In the genomic region with DNA sequence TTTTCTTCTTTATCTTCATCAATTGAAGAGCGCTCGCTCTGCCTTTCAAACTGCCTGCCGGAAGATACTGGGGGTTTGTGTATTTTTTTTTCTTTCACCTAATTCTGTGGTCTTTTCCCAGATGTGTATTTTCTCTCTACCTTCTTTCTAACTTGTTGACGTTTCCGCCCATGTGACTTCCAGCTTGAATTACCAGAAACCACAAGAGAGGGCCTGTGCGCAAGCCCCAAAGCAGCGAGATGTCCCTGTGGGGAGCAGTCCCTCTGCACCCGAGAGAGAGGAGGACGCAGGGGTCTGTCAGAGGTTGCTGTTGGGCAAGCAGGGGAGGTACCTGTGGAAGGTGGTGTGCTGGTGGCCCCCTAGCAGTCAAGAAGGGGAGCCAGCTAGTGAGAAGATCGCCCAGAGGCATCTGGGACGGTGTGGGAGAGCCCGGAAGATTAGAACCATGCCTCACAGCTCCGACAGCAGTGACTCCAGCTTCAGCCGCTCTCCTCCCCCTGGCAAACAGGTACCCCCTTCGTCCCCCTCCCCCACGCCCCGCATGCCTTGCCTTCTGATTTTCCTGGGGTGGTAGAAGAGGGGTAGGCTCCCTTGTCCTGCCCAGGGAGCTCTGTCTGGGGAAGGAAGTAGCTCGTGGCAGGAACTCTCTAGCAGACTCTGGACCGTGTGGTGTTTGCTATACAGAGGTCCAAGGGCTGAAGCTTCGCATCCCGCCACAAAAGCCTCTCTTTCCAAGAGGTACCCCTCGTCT, we compare ENCODE assay signal across 8 mouse cellular contexts. TPM values are rescaled to one million over a fixed set of nuclear protein-coding genes. Genes with fewer than 3 reads are reported as not detected.
DNase-seq lines count a peak whose midpoint lies in the region; ATAC-seq and TF ChIP-seq lines count a peak whose summit lies in the region.

A gene (plus strand): TSS at position 204 of the 751 bp plus-strand sequence.

- peak; percentile 40; the same call in 1 of the 2 replicates for ATAC-seq in limb, embryonic 15.5 days (ENCODE audit: insufficient number of reproducible peaks, low FRiP score, low TSS enrichment, low read depth)

- H3K27ac ChIP-seq in layer of hippocampus, adult 2 months = no peak within 1 kb of the TSS
- peak within 1 kb of the TSS; percentile 81 for H3K27ac ChIP-seq in heart, embryonic 10.5 days
- no peak within 1 kb of the TSS for H3K27ac ChIP-seq in limb, embryonic 15.5 days
- peak within 1 kb of the TSS; percentile 68 for H3K27ac ChIP-seq in small intestine, adult 2 months (ENCODE audit: insufficient read depth, low read depth, low read length)

- no peak within 1 kb of the TSS for H3K9ac ChIP-seq in limb, embryonic 15.5 days

- peaks cover 37% of the 10 kb centered on the region for H3K4me1 ChIP-seq in heart, embryonic 10.5 days
- no peaks in the 10 kb centered on the region for H3K4me1 ChIP-seq in limb, embryonic 15.5 days
- no peaks in the 10 kb centered on the region for H3K4me1 ChIP-seq in small intestine, adult 2 months (ENCODE audit: control insufficient read depth, insufficient read depth, insufficient read length, low read length)

- WGBS in heart, embryonic 10.5 days = 18% methylated on average over 22 of the region's 22 CpGs
- 30% methylated on average over 22 of the region's 22 CpGs for WGBS in limb, embryonic 15.5 days
- WGBS in small intestine, adult 2 months = 28% methylated on average over 22 of the region's 22 CpGs

- TF ChIP-seq CTCF in layer of hippocampus, adult 2 months (conservative IDR thresholded peaks at IDR 0.05) = no peak
- TF ChIP-seq CTCF in small intestine, adult 2 months (IDR thresholded peaks at IDR 0.05; ENCODE audit: extremely low read depth, insufficient read length, insufficient replicate concordance, low read depth, low read length) = no peak

- DNase-seq in layer of hippocampus, adult 2 months (ENCODE audit: low spot score in 2 of 2) = no peak
- no peak for DNase-seq in layer of hippocampus, postnatal 36 days
- DNase-seq in heart, embryonic 10.5 days (ENCODE audit: low spot score) = no peak
- DNase-seq in layer of hippocampus, postnatal 10 days (ENCODE audit: low spot score in 2 of 2) = no peak
- no peak for DNase-seq in left cerebral cortex, postnatal 36 days (ENCODE audit: low spot score in 2 of 2)
- DNase-seq in kidney, adult 11 months = no peak

- H3K9me3 ChIP-seq in heart, embryonic 10.5 days = no peaks in the 10 kb centered on the region
- H3K9me3 ChIP-seq in limb, embryonic 15.5 days = no peaks in the 10 kb centered on the region

- peak within 1 kb of the TSS; percentile 35 for H3K4me2 ChIP-seq in limb, embryonic 15.5 days

- H3K36me3 ChIP-seq in heart, embryonic 10.5 days = no peaks in the 10 kb centered on the region
- no peaks in the 10 kb centered on the region for H3K36me3 ChIP-seq in limb, embryonic 15.5 days
- H3K36me3 ChIP-seq in small intestine, adult 2 months (ENCODE audit: control insufficient read depth, insufficient read depth, low read length) = no peaks in the 10 kb centered on the region

- 0 out of 2 replicates have a peak, but pooled peaks have one; percentile 9 for TF ChIP-seq POLR2A in small intestine, adult 2 months (IDR thresholded peaks at IDR 0.05; ENCODE audit: low read depth, low read length)

- intact Hi-C loops in left cerebral cortex, postnatal 36 days (cut with DNase I) = no loop called here

- peak within 1 kb of the TSS; percentile 9; the same call in 1 of the 2 replicates for H3K4me3 ChIP-seq in layer of hippocampus, adult 2 months
- H3K4me3 ChIP-seq in heart, embryonic 10.5 days = peak within 1 kb of the TSS; percentile 54
- H3K4me3 ChIP-seq in limb, embryonic 15.5 days = peak within 1 kb of the TSS; percentile 23
- H3K4me3 ChIP-seq in small intestine, adult 2 months (ENCODE audit: low read depth, low read length) = peak within 1 kb of the TSS; percentile 90

- no peaks in the 10 kb centered on the region for H3K27me3 ChIP-seq in heart, embryonic 10.5 days (ENCODE audit: insufficient read depth, poor library complexity, severe bottlenecking)
- H3K27me3 ChIP-seq in limb, embryonic 15.5 days = peaks cover 3% of the 10 kb centered on the region; the same call in 1 of the 2 replicates
- H3K27me3 ChIP-seq in small intestine, adult 2 months (ENCODE audit: control insufficient read depth, insufficient read depth, low read length) = no peaks in the 10 kb centered on the region

RNA-seq across cellular contexts. Expression of the gene that starts here (rescaled TPM):
- under 1 TPM; 0.41 to 0.64 TPM for total RNA-seq in layer of hippocampus, adult 2 months (2021)
- under 1 TPM in 1 of 2 experiments, not detected in 1; 0.96 TPM for total RNA-seq in layer of hippocampus, postnatal 36 days (2021)
- polyA plus RNA-seq in heart, embryonic 10.5 days (2016; fragmentation: Nextera tagmentation; extraction: Ambion mirVana) = 4.7 and 7.1 TPM in 2 replicates
- 4.1 and 5.9 TPM in 2 replicates for polyA plus RNA-seq in limb, embryonic 15.5 days (2015; fragmentation: Nextera tagmentation; extraction: Ambion mirVana)
- 4.2 and 7.1 TPM in 2 replicates for polyA plus RNA-seq in small intestine, adult 2 months (2012; rRNA removed)
- total RNA-seq in layer of hippocampus, postnatal 10 days (2021) = under 1 TPM in 1 of 2 experiments, not detected in 1; 0.96 TPM
- 1 to 10 TPM in 1 of 2 experiments, under 1 TPM in 1; 0.44 to 1.2 TPM for total RNA-seq in left cerebral cortex, postnatal 36 days (2021)

Comparison
In these comparisons a context has a peak if more than half of its experiments do, and no peak if none do; other contexts are left out.
1. H3K27ac ChIP-seq: peak in heart, embryonic 10.5 days (single experiment) and small intestine, adult 2 months (single experiment); none in layer of hippocampus, adult 2 months (single experiment) and limb, embryonic 15.5 days (single experiment).
2. H3K4me3 ChIP-seq: peak in every context shown above with its lines; median percentile 90 in small intestine, adult 2 months; 54 in heart, embryonic 10.5 days; 23 in limb, embryonic 15.5 days; 9 in layer of hippocampus, adult 2 months.